Mouse (Mus musculus): ENCODE measurements at regions not wholly inside any gene's neighbourhood (a gene's known extent, or its start where the extent isn't known, plus 50 kb on each side); places are given as distances from the start of the nearest gene placed in this dataset.

DNA sequence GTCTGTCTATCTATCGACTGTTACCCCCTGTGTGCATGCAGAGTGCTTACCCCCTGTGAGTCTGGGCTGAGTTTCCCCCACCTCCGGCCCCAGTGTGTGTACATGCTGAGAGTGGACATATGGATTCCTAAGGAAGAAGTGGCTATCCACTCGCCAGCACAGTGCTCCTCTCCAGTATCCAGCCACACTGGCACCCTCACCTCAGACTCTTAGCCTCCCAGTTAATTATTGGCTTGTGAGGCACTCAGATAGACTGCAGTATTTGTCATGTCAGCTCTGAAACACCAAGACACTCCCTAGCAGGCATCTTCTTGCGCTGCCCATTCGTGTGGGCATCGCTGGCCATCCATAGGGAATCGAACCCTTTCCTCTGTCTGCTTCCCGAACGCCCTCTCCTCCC, 189.0 kb upstream of the Runx1 start:
- no peak overlapping the region for H3K4me2 ChIP-seq (replicated peaks; ENCODE audit: low read depth, low read length)
- no peaks in the 10 kb centered on the region for H3K27me3 ChIP-seq (ENCODE audit: control insufficient read depth, insufficient read depth, low read length)
- H3K27ac ChIP-seq (ENCODE audit: low read length): no peak overlapping the region
- H3K36me3 ChIP-seq (ENCODE audit: control insufficient read depth, insufficient read depth, low read length): no peaks in the 10 kb centered on the region
- WGBS: 82% methylated on average over 9 of the region's 9 CpGs
- ATAC-seq (ENCODE audit: insufficient number of reproducible peaks, insufficient read depth, low FRiP score, low read depth): no peak
- no peak overlapping the region for H3K9ac ChIP-seq (replicated peaks; ENCODE audit: low read depth, low read length)
- no peak overlapping the region for H3K4me3 ChIP-seq (ENCODE audit: low read depth, low read length)
- H3K4me1 ChIP-seq (ENCODE audit: control insufficient read depth, insufficient read depth, low read length): no peaks in the 10 kb centered on the region
- no peaks in the 10 kb centered on the region for H3K9me3 ChIP-seq (ENCODE audit: control insufficient read depth, low read depth, low read length)

DNA sequence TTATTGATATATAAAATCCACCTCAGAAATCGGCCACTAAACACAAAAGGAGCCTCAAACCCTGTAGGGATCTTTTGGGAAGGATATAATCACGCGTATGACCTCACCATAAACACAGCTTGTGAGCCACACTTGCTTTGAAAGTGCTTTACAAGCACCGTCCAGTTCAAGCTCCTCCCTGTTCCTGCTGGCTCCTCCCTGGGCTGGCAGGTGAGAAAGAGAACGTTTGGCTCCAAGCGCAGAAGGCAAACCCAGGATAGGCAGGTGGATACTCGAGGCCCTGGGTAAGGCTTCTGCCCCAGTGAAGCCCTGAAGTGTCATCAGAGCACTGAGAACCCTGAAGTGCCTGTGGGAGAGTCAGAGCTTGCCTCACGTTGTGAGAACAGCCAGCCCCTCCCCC, 187.9 kb upstream of the Runx1 start:
- ATAC-seq (ENCODE audit: insufficient number of reproducible peaks, insufficient read depth, low FRiP score, low read depth): no peak
- no peak overlapping the region for H3K4me2 ChIP-seq (replicated peaks; ENCODE audit: low read depth, low read length)
- H3K36me3 ChIP-seq (ENCODE audit: control insufficient read depth, insufficient read depth, low read length): no peaks in the 10 kb centered on the region
- no peak overlapping the region for H3K4me3 ChIP-seq (ENCODE audit: low read depth, low read length)
- no peaks in the 10 kb centered on the region for H3K4me1 ChIP-seq (ENCODE audit: control insufficient read depth, insufficient read depth, low read length)
- no peak overlapping the region for H3K9ac ChIP-seq (replicated peaks; ENCODE audit: low read depth, low read length)
- no peaks in the 10 kb centered on the region for H3K27me3 ChIP-seq (ENCODE audit: control insufficient read depth, insufficient read depth, low read length)
- whole genome bisulfite sequencing: 44% methylated on average over 8 of the region's 8 CpGs
- H3K9me3 ChIP-seq (ENCODE audit: control insufficient read depth, low read depth, low read length): no peaks in the 10 kb centered on the region
- no peak overlapping the region for H3K27ac ChIP-seq (ENCODE audit: low read length)

DNA sequence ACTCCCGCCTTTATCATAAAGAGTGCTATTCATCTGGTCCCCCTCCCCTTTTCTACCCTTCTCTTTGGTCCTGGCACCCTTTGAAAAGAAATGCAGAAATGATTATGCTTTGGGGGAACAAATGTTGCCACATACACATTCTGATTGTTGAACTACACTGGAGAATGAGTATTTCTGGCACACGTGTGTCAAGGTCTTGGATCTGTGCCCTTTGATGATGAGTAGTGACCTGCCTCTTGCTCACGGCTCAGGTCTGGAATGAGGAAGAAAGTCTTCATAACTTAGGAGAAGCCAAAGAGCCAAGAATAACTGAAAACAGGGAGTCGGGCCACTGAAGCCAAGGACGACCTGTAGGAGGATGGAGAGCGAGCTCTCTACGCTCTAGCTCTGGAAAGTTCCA, 187.3 kb upstream of the Runx1 start:
- Histone ChIP-seq H3K9ac (replicated peaks; ENCODE audit: low read depth, low read length) (no peak overlapping the region), H3K4me2 (replicated peaks; ENCODE audit: low read depth, low read length) (no peak overlapping the region), H3K9me3 (ENCODE audit: control insufficient read depth, low read depth, low read length) (no peaks in the 10 kb centered on the region), H3K4me1 (ENCODE audit: control insufficient read depth, insufficient read depth, low read length) (no peaks in the 10 kb centered on the region), H3K4me3 (ENCODE audit: low read depth, low read length) (no peak overlapping the region), H3K27ac (ENCODE audit: low read length) (no peak overlapping the region), H3K36me3 (ENCODE audit: control insufficient read depth, insufficient read depth, low read length) (no peaks in the 10 kb centered on the region), H3K27me3 (ENCODE audit: control insufficient read depth, insufficient read depth, low read length) (no peaks in the 10 kb centered on the region)
- no peak for ATAC-seq (ENCODE audit: insufficient number of reproducible peaks, insufficient read depth, low FRiP score, low read depth)
- WGBS: 79% methylated on average over 7 of the region's 7 CpGs

DNA sequence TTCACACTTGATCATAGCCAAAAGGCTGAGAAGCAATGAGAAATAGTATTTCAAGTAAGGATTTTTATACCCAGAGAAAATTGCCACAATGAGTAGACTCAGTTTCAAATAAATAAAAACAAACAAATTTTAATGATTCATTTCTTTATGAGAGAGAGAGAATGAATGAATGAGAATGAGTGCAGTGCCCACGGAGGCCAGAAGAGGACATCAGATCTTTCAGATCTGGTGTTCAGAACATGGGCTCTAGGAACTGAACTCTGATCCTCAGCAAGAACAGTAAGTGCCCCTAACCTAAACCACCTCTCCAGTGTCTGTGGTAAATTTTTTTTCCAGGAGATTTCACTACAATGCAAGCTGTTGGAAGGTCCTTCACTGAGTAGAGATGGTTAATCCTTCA, 185.5 kb upstream of the Runx1 start:
- Histone ChIP-seq H3K27me3 (ENCODE audit: control insufficient read depth, insufficient read depth, low read length) (no peaks in the 10 kb centered on the region), H3K4me3 (ENCODE audit: low read depth, low read length) (no peak overlapping the region), H3K36me3 (ENCODE audit: control insufficient read depth, insufficient read depth, low read length) (no peaks in the 10 kb centered on the region), H3K4me1 (ENCODE audit: control insufficient read depth, insufficient read depth, low read length) (peaks cover 3% of the 10 kb centered on the region; the same call in 1 of the 2 replicates), H3K4me2 (replicated peaks; ENCODE audit: low read depth, low read length) (no peak overlapping the region), H3K9me3 (ENCODE audit: control insufficient read depth, low read depth, low read length) (no peaks in the 10 kb centered on the region), H3K27ac (ENCODE audit: low read length) (no peak overlapping the region), H3K9ac (replicated peaks; ENCODE audit: low read depth, low read length) (no peak overlapping the region)
- 88% methylated on average over 1 of the region's 1 CpGs for WGBS
- ATAC-seq (ENCODE audit: insufficient number of reproducible peaks, insufficient read depth, low FRiP score, low read depth): no peak

DNA sequence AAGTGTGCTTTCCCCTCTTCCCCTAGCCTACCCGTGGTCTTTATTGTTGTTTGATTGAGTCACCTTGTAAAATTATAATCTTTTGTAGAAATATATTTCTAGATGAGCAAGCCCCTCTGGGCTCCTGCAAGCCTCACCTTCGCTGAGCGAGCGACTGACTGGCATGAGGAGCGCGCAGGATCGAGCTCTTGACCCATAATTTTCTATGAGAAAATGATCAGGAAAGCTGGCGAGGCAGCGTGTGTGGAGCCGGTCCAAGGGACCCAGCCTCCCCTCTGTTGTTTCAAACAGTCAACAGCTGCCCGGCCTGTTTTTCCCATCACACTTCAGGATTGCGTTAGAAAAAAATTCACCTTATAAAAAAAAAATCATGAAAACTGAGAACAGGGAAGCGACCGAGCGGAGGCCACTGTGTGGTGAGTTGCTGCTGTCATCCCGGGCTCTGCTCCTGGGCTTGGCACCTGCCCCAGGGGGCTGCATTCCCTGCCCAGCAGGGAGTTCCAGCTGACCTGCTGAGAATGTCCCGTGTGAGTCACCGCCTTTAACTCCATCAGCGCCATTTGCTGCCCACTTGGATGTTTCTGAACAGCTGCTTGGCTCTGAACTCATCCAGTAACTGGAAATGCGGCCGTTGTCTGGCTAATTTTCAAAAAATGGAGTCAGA, 180.5 kb upstream of the Runx1 start:
- peaks cover 7% of the 10 kb centered on the region; the same call in 1 of the 2 replicates for H3K4me1 ChIP-seq (ENCODE audit: control insufficient read depth, insufficient read depth, low read length)
- H3K4me3 ChIP-seq (ENCODE audit: low read depth, low read length): no peak overlapping the region
- H3K4me2 ChIP-seq (replicated peaks; ENCODE audit: low read depth, low read length): peak overlapping the region; percentile 34
- H3K9me3 ChIP-seq (ENCODE audit: control insufficient read depth, low read depth, low read length): no peaks in the 10 kb centered on the region
- WGBS: 11% methylated on average over 21 of the region's 21 CpGs
- no peak overlapping the region for H3K9ac ChIP-seq (replicated peaks; ENCODE audit: low read depth, low read length)
- H3K36me3 ChIP-seq (ENCODE audit: control insufficient read depth, insufficient read depth, low read length): no peaks in the 10 kb centered on the region
- no peaks in the 10 kb centered on the region for H3K27me3 ChIP-seq (ENCODE audit: control insufficient read depth, insufficient read depth, low read length)
- no peak for ATAC-seq (ENCODE audit: insufficient number of reproducible peaks, insufficient read depth, low FRiP score, low read depth)
- H3K27ac ChIP-seq (ENCODE audit: low read length): no peak overlapping the region

DNA sequence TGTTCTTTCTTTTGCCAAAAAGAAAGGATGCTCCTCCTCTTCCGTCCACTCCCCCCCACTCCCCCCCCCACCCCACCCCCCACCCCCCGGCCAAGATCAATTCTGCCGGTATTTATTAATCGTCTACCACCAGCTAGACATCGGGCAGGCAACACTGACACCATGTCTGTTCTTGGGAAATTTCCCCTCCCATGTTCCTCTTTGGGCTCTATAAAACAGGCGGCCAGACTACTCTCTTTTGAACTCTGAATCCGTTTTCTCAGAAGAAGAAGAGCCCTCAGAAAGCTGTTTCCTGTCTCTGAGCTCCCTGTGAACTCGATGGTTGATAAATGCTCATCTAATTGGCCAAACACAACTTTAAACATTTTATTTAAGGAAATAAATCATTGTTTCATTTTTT, 179.5 kb upstream of the Runx1 start:
- Histone ChIP-seq H3K4me3 (ENCODE audit: low read depth, low read length) (no peak overlapping the region), H3K36me3 (ENCODE audit: control insufficient read depth, insufficient read depth, low read length) (no peaks in the 10 kb centered on the region), H3K27me3 (ENCODE audit: control insufficient read depth, insufficient read depth, low read length) (no peaks in the 10 kb centered on the region), H3K4me2 (replicated peaks; ENCODE audit: low read depth, low read length) (no peak overlapping the region), H3K9me3 (ENCODE audit: control insufficient read depth, low read depth, low read length) (no peaks in the 10 kb centered on the region), H3K27ac (ENCODE audit: low read length) (no peak overlapping the region), H3K4me1 (ENCODE audit: control insufficient read depth, insufficient read depth, low read length) (peaks cover 7% of the 10 kb centered on the region; the same call in 1 of the 2 replicates), H3K9ac (replicated peaks; ENCODE audit: low read depth, low read length) (no peak overlapping the region)
- no peak for ATAC-seq (ENCODE audit: insufficient number of reproducible peaks, insufficient read depth, low FRiP score, low read depth)
- WGBS: 11% methylated on average over 8 of the region's 8 CpGs

DNA sequence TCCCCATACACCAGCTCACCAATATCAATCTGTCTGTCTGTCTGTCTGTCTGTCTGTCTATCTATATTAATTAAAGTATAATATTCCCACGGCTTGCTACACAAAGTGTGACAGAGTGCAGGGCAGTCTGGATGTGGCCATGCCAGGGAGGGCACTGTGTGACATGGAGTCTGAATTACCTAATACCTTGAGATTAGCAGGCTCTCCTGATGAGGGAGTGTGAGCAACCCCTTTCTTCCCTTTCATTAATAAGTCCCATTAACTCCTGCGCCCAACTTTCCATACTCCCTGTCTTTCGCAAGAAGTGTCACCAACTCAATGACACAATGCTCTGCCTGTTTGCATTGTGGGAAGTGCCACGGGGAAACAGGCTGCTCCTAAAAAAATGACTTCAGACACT, 177.9 kb upstream of the Runx1 start:
- ATAC-seq (ENCODE audit: insufficient number of reproducible peaks, insufficient read depth, low FRiP score, low read depth): no peak
- no peak overlapping the region for H3K4me3 ChIP-seq (ENCODE audit: low read depth, low read length)
- WGBS: 81% methylated on average over 4 of the region's 4 CpGs
- no peaks in the 10 kb centered on the region for H3K9me3 ChIP-seq (ENCODE audit: control insufficient read depth, low read depth, low read length)
- no peak overlapping the region for H3K4me2 ChIP-seq (replicated peaks; ENCODE audit: low read depth, low read length)
- no peaks in the 10 kb centered on the region for H3K27me3 ChIP-seq (ENCODE audit: control insufficient read depth, insufficient read depth, low read length)
- peaks cover 7% of the 10 kb centered on the region; the same call in 1 of the 2 replicates for H3K4me1 ChIP-seq (ENCODE audit: control insufficient read depth, insufficient read depth, low read length)
- no peak overlapping the region for H3K27ac ChIP-seq (ENCODE audit: low read length)
- H3K36me3 ChIP-seq (ENCODE audit: control insufficient read depth, insufficient read depth, low read length): no peaks in the 10 kb centered on the region
- no peak overlapping the region for H3K9ac ChIP-seq (replicated peaks; ENCODE audit: low read depth, low read length)

DNA sequence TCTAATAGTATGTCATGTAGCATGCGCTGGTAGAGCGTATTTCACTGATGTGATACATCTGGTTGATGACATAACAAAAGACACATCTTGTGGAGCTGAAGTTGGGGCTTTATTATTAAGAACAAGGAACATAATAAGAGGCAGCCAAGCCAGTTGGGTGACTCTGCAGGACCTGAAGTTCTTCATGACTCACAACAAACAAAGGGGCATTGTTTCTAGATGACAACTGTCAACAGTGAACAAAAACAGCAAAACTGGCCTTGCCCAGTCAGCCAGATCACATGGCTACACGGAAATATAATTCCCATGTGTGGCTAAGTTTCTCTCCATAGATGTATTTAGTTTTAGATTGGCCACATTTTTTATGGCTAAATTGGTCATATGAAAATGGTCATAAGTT, 172.7 kb upstream of the Runx1 start:
- Histone ChIP-seq H3K4me2 (replicated peaks; ENCODE audit: low read depth, low read length) (no peak overlapping the region), H3K36me3 (ENCODE audit: control insufficient read depth, insufficient read depth, low read length) (no peaks in the 10 kb centered on the region), H3K9me3 (ENCODE audit: control insufficient read depth, low read depth, low read length) (no peaks in the 10 kb centered on the region), H3K27me3 (ENCODE audit: control insufficient read depth, insufficient read depth, low read length) (no peaks in the 10 kb centered on the region), H3K4me3 (ENCODE audit: low read depth, low read length) (no peak overlapping the region), H3K9ac (replicated peaks; ENCODE audit: low read depth, low read length) (no peak overlapping the region), H3K27ac (ENCODE audit: low read length) (no peak overlapping the region), H3K4me1 (ENCODE audit: control insufficient read depth, insufficient read depth, low read length) (no peaks in the 10 kb centered on the region)
- no peak for ATAC-seq (ENCODE audit: insufficient number of reproducible peaks, insufficient read depth, low FRiP score, low read depth)
- 71% methylated on average over 3 of the region's 3 CpGs for WGBS

DNA sequence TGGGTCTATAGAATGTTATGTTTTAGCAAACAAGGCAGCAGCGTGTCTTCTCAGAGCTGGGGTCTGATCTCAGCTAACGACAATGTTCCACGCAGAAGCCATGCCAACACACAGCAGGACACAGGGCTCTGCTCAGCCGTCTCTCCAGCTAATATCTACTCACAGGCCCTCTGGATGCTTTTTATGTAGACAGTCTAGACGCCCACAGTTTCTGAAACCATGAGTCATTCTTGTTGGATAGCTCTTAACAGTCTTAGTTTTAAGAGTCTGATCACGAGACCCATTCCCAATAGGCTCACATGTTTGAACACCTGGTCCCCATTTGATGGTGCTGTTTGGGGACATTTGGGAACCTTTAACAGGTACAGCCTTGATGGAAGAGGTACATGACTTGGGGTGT, 171.7 kb upstream of the Runx1 start:
- 73% methylated on average over 6 of the region's 6 CpGs for WGBS
- Histone ChIP-seq H3K4me1 (ENCODE audit: control insufficient read depth, insufficient read depth, low read length) (no peaks in the 10 kb centered on the region), H3K4me3 (ENCODE audit: low read depth, low read length) (no peak overlapping the region), H3K27ac (ENCODE audit: low read length) (no peak overlapping the region), H3K27me3 (ENCODE audit: control insufficient read depth, insufficient read depth, low read length) (no peaks in the 10 kb centered on the region), H3K9me3 (ENCODE audit: control insufficient read depth, low read depth, low read length) (no peaks in the 10 kb centered on the region), H3K4me2 (replicated peaks; ENCODE audit: low read depth, low read length) (no peak overlapping the region), H3K9ac (replicated peaks; ENCODE audit: low read depth, low read length) (no peak overlapping the region), H3K36me3 (ENCODE audit: control insufficient read depth, insufficient read depth, low read length) (no peaks in the 10 kb centered on the region)
- ATAC-seq (ENCODE audit: insufficient number of reproducible peaks, insufficient read depth, low FRiP score, low read depth): no peak

Measured in stomach, embryonic 14.5 days (tissue).